Mouse (Mus musculus) embryonic stem cell, embryonic (primary cell): ENCODE results near the gene Trp53i13.

Experiments
- CTCF ChIA-PET, 4 experiments: fragments of 300-600 bp in 2 of 4; fragments of 350-600 bp in 2 of 4; sonication (Branson Sonifier 250); formaldehyde crosslinking; loops; one replicate each; lab custom pipeline; 2022; ENCODE audit warnings: inconsistent platforms in 2 of 4; lab: Charles Lee
- POLR2A ChIA-PET, 4 experiments: fragments of 300-600 bp in 2 of 4; fragments of 350-600 bp in 2 of 4; sonication (Branson Sonifier 250); formaldehyde crosslinking; loops; one replicate each; lab custom pipeline; 2022; ENCODE audit warnings: antibody characterized with exemption in 4 of 4, inconsistent platforms in 1 of 4; lab: Charles Lee

Gene Trp53i13

DNA sequence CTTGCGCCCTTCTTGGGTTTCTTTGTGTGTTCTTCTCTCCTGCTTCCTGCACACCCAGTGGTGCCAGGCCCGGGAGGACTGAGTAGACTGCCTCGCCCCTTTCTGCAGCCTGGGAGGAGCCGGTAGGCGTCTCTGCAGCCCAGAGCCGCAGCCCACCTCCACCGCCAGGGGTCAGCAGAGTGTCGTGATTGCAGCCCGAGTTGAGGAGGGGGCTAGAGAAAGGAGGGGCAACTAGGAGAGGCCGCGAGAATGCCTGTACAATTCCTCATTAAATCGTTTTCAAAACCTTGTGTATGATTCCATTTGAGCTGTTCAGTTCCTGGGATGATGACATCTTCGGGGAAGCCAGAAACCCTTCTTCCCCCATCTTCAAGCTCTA is 24.7 kb downstream of the Trp53i13 start:
- ChIA-PET POLR2A (interaction anchor here in 2 of 4 experiments (0.8 to 11.6 kb wide), 17 partner anchors 10 to 491 kb away, joined by 3 to 210 read pairs (median 5); partner anchors contain the start of genes Abhd15 (in 1 of the 2), Taok1 (in 1 of the 2) and Trp53i13 (in 1 of the 2)), CTCF (interaction anchor here (0.6 to 3.3 kb wide), 25 partner anchors 10 to 332 kb away, joined by 3 to 22 read pairs (median 4); partner anchors contain the start of gene Abhd15 (in 1 of the 4))

DNA sequence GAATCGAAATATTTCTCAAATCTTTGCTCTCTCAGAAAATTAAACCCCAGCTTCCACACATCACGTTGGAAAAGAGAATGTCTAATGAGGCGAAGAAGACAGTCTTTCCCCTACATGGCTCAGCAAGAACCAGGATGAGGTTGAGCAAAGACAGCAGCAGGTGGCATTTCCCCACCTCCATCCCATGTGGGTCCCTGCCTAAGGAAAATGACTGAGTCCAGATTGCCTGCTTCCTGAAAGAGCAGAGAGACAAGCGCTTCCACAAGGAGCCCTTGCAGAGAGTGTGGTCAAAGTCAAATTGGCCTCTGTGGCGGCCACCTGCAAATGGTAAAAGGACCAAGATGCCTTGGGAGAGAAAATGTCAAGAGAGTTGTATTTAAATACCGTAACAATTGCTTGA is 25.3 kb downstream of the Trp53i13 start:
- CTCF ChIA-PET = interaction anchor here in 3 of 4 experiments (0.5 to 3.3 kb wide), 13 partner anchors 10 to 101 kb away, joined by 3 to 22 read pairs (median 6); partner anchors contain the start of gene Abhd15 (in 1 of the 3)
- POLR2A ChIA-PET = interaction anchor here in 3 of 4 experiments (0.8 to 11.6 kb wide), 15 partner anchors 11 to 492 kb away, joined by 3 to 210 read pairs (median 5); partner anchors contain the start of genes Abhd15 (in 1 of the 3), Phf12 (in 1 of the 3), Taok1 (in 1 of the 3) and Trp53i13 (in 1 of the 3)

DNA sequence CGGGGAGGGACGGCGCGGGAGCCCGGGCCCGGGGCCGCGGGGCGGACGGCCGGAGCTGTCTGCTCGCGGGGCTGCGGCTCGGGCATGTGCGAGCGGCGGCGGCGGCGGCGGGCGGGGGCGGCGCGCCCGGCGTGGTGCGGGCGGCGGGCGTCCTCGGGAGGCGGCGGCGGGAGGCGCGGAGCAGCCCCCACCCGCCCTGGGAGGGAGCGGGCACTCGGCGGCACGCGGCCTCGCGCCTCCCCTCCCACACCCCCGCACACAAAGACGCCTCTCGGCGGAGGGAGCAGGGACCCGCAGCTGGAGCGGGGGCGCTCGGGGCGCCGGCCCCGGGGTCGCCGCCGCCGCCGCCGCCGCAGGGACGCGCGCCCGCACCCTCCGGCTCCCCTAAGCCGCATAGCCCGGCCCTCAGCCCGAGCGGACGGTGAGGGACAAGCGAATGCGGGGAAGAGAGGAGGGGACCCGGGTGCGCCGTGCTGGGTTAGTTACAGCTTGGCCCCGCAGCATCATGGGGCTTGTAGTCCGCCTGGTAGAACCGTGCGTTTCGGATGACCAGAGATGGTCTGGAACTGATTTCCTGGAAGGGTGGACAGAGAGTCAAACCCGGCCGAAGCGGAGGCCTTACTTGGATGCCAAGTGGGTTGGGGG is 26.1 kb downstream of the Trp53i13 start, which contains the start of gene Ankrd13b:
Ankrd13b (minus strand) TSS at position 88 of the 645 bp plus-strand sequence.
- ChIA-PET CTCF (interaction anchor here in 3 of 4 experiments (0.6 to 3.3 kb wide), 16 partner anchors 11 to 184 kb away, joined by 3 to 22 read pairs (median 4); no protein-coding TSS in a partner anchor), POLR2A (interaction anchor here in 3 of 4 experiments (0.6 to 11.6 kb wide), 14 partner anchors 11 to 561 kb away, joined by 3 to 210 read pairs (median 4); partner anchors contain the start of genes Abhd15 (in 1 of the 3), Phf12 (in 1 of the 3), Taok1 (in 1 of the 3) and Trp53i13 (in 1 of the 3))

- ChIA-PET POLR2A (interaction anchor here in 3 of 4 experiments (1.0 to 11.6 kb wide), 11 partner anchors 14 to 493 kb away, joined by 3 to 210 read pairs (median 5); partner anchors contain the start of genes Abhd15 (in 1 of the 3), Phf12 (in 1 of the 3), Taok1 (in 1 of the 3) and Trp53i13 (in 1 of the 3)), CTCF (interaction anchor here in 3 of 4 experiments (0.6 to 3.3 kb wide), 16 partner anchors 12 to 392 kb away, joined by 3 to 22 read pairs (median 5); no protein-coding TSS in a partner anchor)
Observed at GRCm38 (mm10) chr11:77488771-77489581, 26.8 kb downstream of the Trp53i13 start.

- CTCF ChIA-PET = interaction anchor here (0.6 to 1.3 kb wide), 4 partner anchors 10 to 19 kb away, joined by 3 to 11 read pairs (median 3); no protein-coding TSS in a partner anchor
Observed at GRCm38 (mm10) chr11:77486798-77487197, 29.0 kb downstream of the Trp53i13 start.

GRCm38 (mm10) chr11:77485229-77485628 is 30.6 kb downstream of the Trp53i13 start:
- CTCF ChIA-PET = interaction anchor here in 3 of 4 experiments (0.7 kb wide), 3 partner anchors 16 to 468 kb away, joined by 3 to 20 read pairs (median 4); no protein-coding TSS in a partner anchor
- POLR2A ChIA-PET = interaction anchor here (0.6 to 2.6 kb wide), 11 partner anchors 9 to 314 kb away, joined by 3 to 12 read pairs (median 4); no protein-coding TSS in a partner anchor

More at GRCm38 (mm10) chr11:77486798-77487197, 29.0 kb downstream of the Trp53i13 start:
- POLR2A ChIA-PET = interaction anchor here in 2 of 4 experiments (1.0 to 1.7 kb wide), 4 partner anchors 16 to 31 kb away, joined by 3 to 4 read pairs (median 3); partner anchors contain the start of gene Trp53i13 (in 1 of the 2)

DNA sequence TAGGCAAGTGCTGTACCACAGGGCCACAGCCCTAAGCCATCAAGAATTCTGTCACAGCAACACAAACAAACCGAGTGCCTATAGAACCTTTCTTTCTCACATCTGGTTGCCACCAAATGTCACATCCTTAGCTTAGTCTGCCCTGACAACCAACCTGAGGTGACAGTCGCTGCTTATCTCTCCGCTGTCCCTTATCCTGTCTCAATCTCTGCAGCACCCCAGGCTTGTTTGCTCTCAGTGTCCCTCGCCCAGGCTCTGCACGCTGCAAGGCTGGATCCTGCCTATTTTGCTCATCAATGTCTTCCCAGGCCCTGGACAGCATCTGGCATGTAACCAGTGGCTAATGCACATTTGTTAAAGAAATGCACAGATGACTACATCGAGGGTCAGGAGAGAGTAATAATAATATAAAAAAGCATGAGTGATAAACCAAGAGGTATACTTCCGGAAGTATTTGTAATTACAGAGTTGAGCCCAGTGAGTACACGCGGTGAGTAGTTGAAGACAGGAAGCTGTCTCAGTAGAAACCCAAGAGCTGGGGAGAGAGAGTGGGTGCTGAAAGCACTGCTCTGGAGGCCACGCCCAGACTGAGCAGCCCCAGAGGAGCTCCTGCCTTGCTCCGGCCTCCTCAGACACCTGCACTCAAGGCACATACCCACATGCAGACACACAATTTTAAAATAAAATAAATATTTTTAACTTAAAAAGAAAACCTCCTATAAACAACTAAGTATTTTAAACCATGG is 32.1 kb downstream of the Trp53i13 start:
- POLR2A ChIA-PET = interaction anchor here in 2 of 4 experiments (0.5 to 2.6 kb wide), 10 partner anchors 10 to 77 kb away, joined by 3 to 12 read pairs (median 4); partner anchors contain the start of gene Git1 (in 1 of the 2)
- CTCF ChIA-PET = interaction anchor here in 3 of 4 experiments (1.0 to 1.6 kb wide), 5 partner anchors 16 to 146 kb away, joined by 3 to 9 read pairs (median 6); no protein-coding TSS in a partner anchor

GRCm38 (mm10) chr11:77483043-77483442 is 32.7 kb downstream of the Trp53i13 start:
- POLR2A ChIA-PET = interaction anchor here in 1 of 4 experiments (0.9 to 2.6 kb wide), 3 partner anchors 10 to 14 kb away, joined by 3 to 12 read pairs (median 4); no protein-coding TSS in a partner anchor
- CTCF ChIA-PET = interaction anchor here in 2 of 4 experiments (1.0 to 1.5 kb wide), 2 partner anchors 25 to 147 kb away, joined by 3 to 5 read pairs; no protein-coding TSS in a partner anchor

- POLR2A ChIA-PET = interaction anchor here in 2 of 4 experiments (1.0 to 3.2 kb wide), 5 partner anchors 8 to 37 kb away, joined by 4 to 13 read pairs (median 6); no protein-coding TSS in a partner anchor
- CTCF ChIA-PET = interaction anchor here in 3 of 4 experiments (1.0 to 3.5 kb wide), 6 partner anchors 9 to 344 kb away, joined by 4 to 22 read pairs (median 8); partner anchors contain the start of genes Git1 (in 1 of the 3) and Myo18a (in 1 of the 3)
Observed at GRCm38 (mm10) chr11:77476895-77477294, 38.9 kb downstream of the Trp53i13 start.

GRCm38 (mm10) chr11:77476216-77476615 is 39.6 kb downstream of the Trp53i13 start:
- ChIA-PET CTCF (interaction anchor here in 3 of 4 experiments (0.5 to 3.5 kb wide), 8 partner anchors 9 to 368 kb away, joined by 3 to 22 read pairs (median 4); partner anchors contain the start of gene Myo18a (in 1 of the 3)), POLR2A (interaction anchor here in 3 of 4 experiments (0.5 to 3.2 kb wide), 6 partner anchors 8 to 361 kb away, joined by 4 to 13 read pairs (median 5); no protein-coding TSS in a partner anchor)

GRCm38 (mm10) chr11:77472775-77473174 is 43.0 kb downstream of the Trp53i13 start:
- CTCF ChIA-PET = interaction anchor here in 3 of 4 experiments (0.6 to 2.8 kb wide), 4 partner anchors 17 to 709 kb away, joined by 3 to 9 read pairs (median 3); partner anchors contain the start of gene Ankrd13b (in 1 of the 3)
- POLR2A ChIA-PET = interaction anchor here in 2 of 4 experiments (0.6 to 3.1 kb wide), 5 partner anchors 11 to 464 kb away, joined by 3 to 12 read pairs (median 3); partner anchors contain the start of gene Abhd15 (in 1 of the 2)

- ChIA-PET CTCF (interaction anchor here in 3 of 4 experiments (0.6 to 2.8 kb wide), 4 partner anchors 19 to 675 kb away, joined by 3 to 11 read pairs (median 8); partner anchors contain the start of gene Ankrd13b (in 1 of the 3)), POLR2A (interaction anchor here in 2 of 4 experiments (0.6 to 1.3 kb wide), 4 partner anchors 15 to 155 kb away, joined by 3 to 7 read pairs (median 4); no protein-coding TSS in a partner anchor)
Observed at GRCm38 (mm10) chr11:77471407-77471806, 44.4 kb downstream of the Trp53i13 start.

- POLR2A ChIA-PET = interaction anchor here (0.5 to 2.6 kb wide), 21 partner anchors 8 to 514 kb away, joined by 3 to 13 read pairs (median 3); partner anchors contain the start of genes Gm10392 (in 1 of the 4), Phf12 (in 1 of the 4), Ssh2 (in 1 of the 4) and Taok1 (in 1 of the 4)
- CTCF ChIA-PET = interaction anchor here (0.5 to 2.7 kb wide), 47 partner anchors 8 to 801 kb away, joined by 3 to 23 read pairs (median 4); partner anchors contain the start of genes Ssh2 (in 2 of the 4), Ankrd13b (in 1 of the 4), Git1 (in 1 of the 4) and Trp53i13 (in 1 of the 4)
Observed at GRCm38 (mm10) chr11:77468397-77468796, 47.4 kb downstream of the Trp53i13 start.

GRCm38 (mm10) chr11:77467784-77468183 is 48.0 kb downstream of the Trp53i13 start:
- POLR2A ChIA-PET = interaction anchor here in 3 of 4 experiments (0.5 to 2.6 kb wide), 29 partner anchors 8 to 998 kb away, joined by 3 to 13 read pairs (median 4); partner anchors contain the start of genes Gm10392 (in 1 of the 3), Phf12 (in 1 of the 3) and Taok1 (in 1 of the 3)
- CTCF ChIA-PET = interaction anchor here (0.5 to 2.7 kb wide), 62 partner anchors 8 to 1447 kb away, joined by 3 to 23 read pairs (median 4); partner anchors contain the start of genes Ssh2 (in 2 of the 4), Abhd15 (in 1 of the 4), Ankrd13b (in 1 of the 4) and Git1 (in 1 of the 4)
